Mouse (Mus musculus) heart, adult 2 months (tissue): ENCODE measurements around the gene Ttc28. TPM values are rescaled to one million over a fixed set of nuclear protein-coding genes. Genes with fewer than 3 reads are reported as not detected.

ENCODE experiments used
- DNase-seq, 2 experiments: peaks; one replicate each; pipeline ENCODE4 v3.0.0; 2021
- H3K27ac ChIP-seq: fragments of 200-600 bp; 2 replicates; pipeline ENCODE4 v1.8.1; 2022
- H3K27me3 ChIP-seq: fragments of 200-500 bp; 2 replicates; pipeline ENCODE4 v1.6.1; 2012; ENCODE audit warnings: mild to moderate bottlenecking, low read length, inconsistent platforms, mixed read lengths; ENCODE audit not compliant: control insufficient read depth, insufficient read depth
- H3K36me3 ChIP-seq: fragments of 200-500 bp; 2 replicates; pipeline ENCODE4 v1.6.1; 2012; ENCODE audit warnings: low read length, inconsistent platforms; ENCODE audit not compliant: control insufficient read depth, insufficient read depth
- H3K4me1 ChIP-seq: fragments of 200-500 bp; 2 replicates; pipeline ENCODE4 v1.6.1; 2011; ENCODE audit warnings: low read length; ENCODE audit not compliant: control insufficient read depth, insufficient read depth
- H3K4me3 ChIP-seq: fragments of 200-600 bp; 2 replicates; pipeline ENCODE4 v1.8.1; 2022
- H3K79me2 ChIP-seq: fragments of 200-500 bp; replicated peaks from 2 replicates; pipeline ENCODE4 v1.6.1; 2012; ENCODE audit warnings: mild to moderate bottlenecking, inconsistent platforms, low read length, moderate library complexity, mixed read lengths; ENCODE audit not compliant: control insufficient read depth, insufficient read depth
- H3K9ac ChIP-seq: fragments of 200-500 bp; 2 replicates; pipeline ENCODE4 v1.6.1; 2012; ENCODE audit warnings: low read depth, mild to moderate bottlenecking, control low read depth, inconsistent platforms, low read length, mixed read lengths
- CTCF ChIP-seq: fragments of 200-600 bp; IDR thresholded peaks from 2 replicates; pipeline ENCODE4 v1.8.1; 2022; ENCODE audit warnings: antibody characterized with exemption, mild to moderate bottlenecking, moderate library complexity
- EP300 ChIP-seq: fragments of 200-500 bp; IDR thresholded peaks from 2 replicates; pipeline ENCODE4 v1.6.1; 2011; ENCODE audit warnings: low read depth, low read length, control low read depth; ENCODE audit not compliant: insufficient read depth
- POLR2A ChIP-seq: fragments of 200-500 bp; IDR thresholded peaks from 2 replicates; pipeline ENCODE4 v1.6.1; 2011; ENCODE audit warnings: mild to moderate bottlenecking, low read depth, low read length, control low read depth; ENCODE audit not compliant: insufficient read depth
- WGBS: fragments of 180-500 bp; shearing (Covaris S2); methylation state at CpG from one replicate; pipeline ENCODE4 v1.1.7; 2018; 5-methylcytosine and 5-hydroxymethylcytosine counted together
- intact Hi-C: fragments of 180-260 bp; cut with DNase I; formaldehyde crosslinking; loops from one replicate; pipeline ENCODE4 v1.15.1; 2025
- polyA plus RNA-seq: library from polyadenylated mRNA; depleted of rRNA; stranded (reverse); fragments of >200 nt; gene quantifications from 2 replicates; pipeline ENCODE4 v1.2.3, GENCODE M21; 2012
- total RNA-seq, 2 experiments: library from RNA; stranded (reverse); gene quantifications; 2 replicates each; pipeline ENCODE4 v1.2.3; 2021

The Ttc28 gene
- total and polyA plus RNA-seq, 3 experiments = 7.2 to 15.0 (median 12.3) TPM

GRCm38 (mm10) chr5:111208660-111208969 is 329.0 kb downstream of the Ttc28 start:
- TF ChIP-seq EP300 (peak; percentile 89), CTCF (peak; percentile 92), POLR2A (no peak)
- H3K36me3 ChIP-seq = no peaks in the 10 kb centered on the region; the same call in 1 of the 2 replicates
- no peak overlapping the region for H3K4me3 ChIP-seq
- no peak overlapping the region for H3K27ac ChIP-seq
- DNase-seq = peak; percentile 61 to 66
- 44% methylated on average over 5 of the region's 5 CpGs for WGBS
- intact Hi-C loops = loop anchor here (1.0 to 5.0 kb wide), 4 partner anchors 30 to 366 kb away; no protein-coding TSS in a partner anchor
- H3K4me1 ChIP-seq = peaks cover 22% of the 10 kb centered on the region
- H3K79me2 ChIP-seq = no peaks in the 10 kb centered on the region
- H3K9ac ChIP-seq = no peak overlapping the region
- H3K27me3 ChIP-seq = no peaks in the 10 kb centered on the region

- Histone ChIP-seq H3K27me3 (no peaks in the 10 kb centered on the region), H3K4me1 (peaks cover 9% of the 10 kb centered on the region), H3K36me3 (no peaks in the 10 kb centered on the region), H3K27ac (peak overlapping the region; percentile 26), H3K79me2 (no peaks in the 10 kb centered on the region), H3K4me3 (no peak overlapping the region), H3K9ac (no peak overlapping the region)
- no peak for DNase-seq
- intact Hi-C loops = no loop called here
- 59% methylated on average over 8 of the region's 8 CpGs for WGBS
- TF ChIP-seq POLR2A = no peak
- TF ChIP-seq EP300 = no peak
- no peak for TF ChIP-seq CTCF
Measured at GRCm38 (mm10) chr5:111213935-111214450, 334.4 kb downstream of the Ttc28 start.

GRCm38 (mm10) chr5:111214890-111215289 is 335.3 kb downstream of the Ttc28 start:
- intact Hi-C loops = no loop called here
- DNase-seq = no peak
- Histone ChIP-seq H3K27me3 (no peaks in the 10 kb centered on the region), H3K4me1 (peaks cover 9% of the 10 kb centered on the region), H3K27ac (peak overlapping the region; percentile 52), H3K9ac (no peak overlapping the region), H3K4me3 (no peak overlapping the region), H3K79me2 (no peaks in the 10 kb centered on the region), H3K36me3 (no peaks in the 10 kb centered on the region)
- WGBS = 65% methylated on average over 13 of the region's 13 CpGs
- TF ChIP-seq EP300 = no peak
- no peak for TF ChIP-seq CTCF
- TF ChIP-seq POLR2A = no peak

- TF ChIP-seq POLR2A (no peak), EP300 (no peak), CTCF (no peak)
- no peaks in the 10 kb centered on the region for H3K27me3 ChIP-seq
- DNase-seq = no peak
- no peaks in the 10 kb centered on the region for H3K79me2 ChIP-seq
- no peak overlapping the region for H3K27ac ChIP-seq
- H3K4me3 ChIP-seq = no peak overlapping the region
- H3K9ac ChIP-seq = no peak overlapping the region
- intact Hi-C loops = no loop called here
- WGBS = 74% methylated on average over 11 of the region's 11 CpGs
- peaks cover 9% of the 10 kb centered on the region for H3K4me1 ChIP-seq
- H3K36me3 ChIP-seq = no peaks in the 10 kb centered on the region
Measured at GRCm38 (mm10) chr5:111215722-111216121, 336.1 kb downstream of the Ttc28 start.

GRCm38 (mm10) chr5:111216166-111216565 is 336.6 kb downstream of the Ttc28 start:
- H3K27ac ChIP-seq = no peak overlapping the region
- WGBS = 89% methylated on average over 9 of the region's 9 CpGs
- H3K27me3 ChIP-seq = no peaks in the 10 kb centered on the region
- DNase-seq = no peak
- no peak overlapping the region for H3K4me3 ChIP-seq
- H3K4me1 ChIP-seq = peaks cover 9% of the 10 kb centered on the region
- no peak overlapping the region for H3K9ac ChIP-seq
- no peak for TF ChIP-seq POLR2A
- no peak for TF ChIP-seq EP300
- no peak for TF ChIP-seq CTCF
- no peaks in the 10 kb centered on the region for H3K79me2 ChIP-seq
- H3K36me3 ChIP-seq = no peaks in the 10 kb centered on the region
- intact Hi-C loops = no loop called here

GRCm38 (mm10) chr5:111217447-111218110 is 338.0 kb downstream of the Ttc28 start:
- Histone ChIP-seq H3K9ac (no peak overlapping the region), H3K36me3 (no peaks in the 10 kb centered on the region), H3K4me3 (no peak overlapping the region), H3K27me3 (no peaks in the 10 kb centered on the region), H3K27ac (peak overlapping the region; percentile 5; the same call in 1 of the 2 replicates), H3K79me2 (no peaks in the 10 kb centered on the region), H3K4me1 (peaks cover 9% of the 10 kb centered on the region)
- TF ChIP-seq EP300 (no peak), CTCF (no peak), POLR2A (no peak)
- 62% methylated on average over 18 of the region's 18 CpGs for WGBS
- intact Hi-C loops = no loop called here
- no peak for DNase-seq
